Mouse (Mus musculus): ENCODE data around the gene Axin1. TPM values are rescaled to one million over a fixed set of nuclear protein-coding genes. Genes with fewer than 3 reads are reported as not detected.
"Not testable (repeated sequence)": the region's sequence is repeated elsewhere in the genome, so short reads cannot be mapped to it uniquely, and the experiment has no call there.

Axin1 gene
- total RNA-seq (2014; rRNA removed): 36.0 and 51.3 TPM in 2 replicates
- polyA plus RNA-seq (2015; fragmentation: Nextera tagmentation; extraction: Ambion mirVana): 10.0 and 11.2 TPM in 2 replicates

DNA sequence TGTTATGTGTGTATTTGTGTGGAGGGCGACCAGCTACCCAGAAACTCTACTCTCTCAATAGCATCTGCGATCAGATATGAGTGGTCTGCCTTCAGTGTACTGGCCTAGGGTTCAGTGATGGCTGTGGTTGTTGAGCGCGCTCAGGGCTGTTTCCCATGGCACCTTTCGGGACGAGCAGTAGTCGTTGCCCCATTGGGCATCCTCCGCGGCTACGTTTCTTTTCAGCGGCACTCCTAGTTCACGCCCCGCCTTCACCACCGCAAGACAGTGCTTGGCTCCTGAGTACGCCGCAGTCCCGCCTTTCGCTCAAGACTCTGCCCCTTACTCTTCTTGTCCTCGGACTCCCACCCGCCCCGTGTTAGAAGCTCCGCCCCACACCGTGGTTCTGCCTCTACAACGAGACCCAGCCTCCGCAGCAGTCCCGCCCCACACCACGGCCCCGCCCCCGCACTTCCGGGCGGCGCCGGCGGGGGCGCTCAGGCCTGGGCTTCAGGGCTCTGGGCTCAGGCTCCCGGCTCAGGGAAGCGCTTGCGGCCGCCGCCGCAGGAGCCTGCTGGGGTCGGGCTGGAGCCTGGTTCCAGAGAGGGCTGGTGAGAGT, at the start of gene Axin1:
Axin1 (plus strand) TSS at position 450 of the 598 bp plus-strand sequence.
- WGBS: under 1% methylated on average over 40 of the region's 42 CpGs
- Histone ChIP-seq H3K27ac (peak within 1 kb of the TSS; percentile 96), H3K9me3 (ENCODE audit: low read length) (no peaks in the 10 kb centered on the region), H3K4me1 (ENCODE audit: insufficient read depth, low read length) (peaks cover 8% of the 10 kb centered on the region), H3K4me2 (ENCODE audit: low read depth, low read length) (peak within 1 kb of the TSS; percentile 68), H3K9ac (replicated peaks; ENCODE audit: low read length) (peak within 1 kb of the TSS; percentile 96), H3K36me3 (ENCODE audit: insufficient read depth, low read length) (peaks cover 6% of the 10 kb centered on the region), H3K4me3 (ENCODE audit: low read length) (peak within 1 kb of the TSS; percentile 94), H3K27me3 (ENCODE audit: insufficient read depth, low read length) (no peaks in the 10 kb centered on the region)
- DNase-seq (ENCODE audit: low spot score) (peak; percentile 97), ATAC-seq (peak; percentile 98)
- peak; percentile 26 for TF ChIP-seq CTCF (IDR thresholded peaks at IDR 0.05; ENCODE audit: low read depth)

- Histone ChIP-seq H3K4me3 (ENCODE audit: low read length) (peak within 1 kb of the TSS; percentile 50), H3K27ac (peak within 1 kb of the TSS; percentile 64), H3K9ac (replicated peaks; ENCODE audit: low read length) (peak within 1 kb of the TSS; percentile 62), H3K36me3 (ENCODE audit: insufficient read depth, low read length) (no peaks in the 10 kb centered on the region), H3K27me3 (ENCODE audit: insufficient read depth, low read length) (no peaks in the 10 kb centered on the region), H3K9me3 (ENCODE audit: low read length) (no peaks in the 10 kb centered on the region), H3K4me2 (ENCODE audit: low read depth, low read length) (peak within 1 kb of the TSS; percentile 72), H3K4me1 (ENCODE audit: insufficient read depth, low read length) (no peaks in the 10 kb centered on the region)
- peak; percentile 96 for DNase-seq (ENCODE audit: low spot score)
- peak; percentile 92 for ATAC-seq
- WGBS: 2% methylated on average over 32 of the region's 32 CpGs
- TF ChIP-seq CTCF (IDR thresholded peaks at IDR 0.05; ENCODE audit: low read depth): peak; percentile 93
These were observed 48.4 kb upstream of the Axin1 start, which contains the start of gene Decr2 for GRCm38 (mm10) chr17:26089905-26090632. Gene Decr2 (minus strand): TSS chr17:26090337.

GRCm38 (mm10) chr17:26094531-26095110, 43.9 kb upstream of the Axin1 start:
- peak overlapping the region; percentile 77 for H3K4me2 ChIP-seq (ENCODE audit: low read depth, low read length)
- no peaks in the 10 kb centered on the region for H3K27me3 ChIP-seq (ENCODE audit: insufficient read depth, low read length)
- no peak for TF ChIP-seq CTCF (IDR thresholded peaks at IDR 0.05; ENCODE audit: low read depth)
- WGBS: 34% methylated on average over 9 of the region's 9 CpGs
- ATAC-seq (no peak; the same call in 1 of the 2 replicates), DNase-seq (ENCODE audit: low spot score) (no peak)
- no peaks in the 10 kb centered on the region for H3K4me1 ChIP-seq (ENCODE audit: insufficient read depth, low read length)
- H3K9me3 ChIP-seq (ENCODE audit: low read length): no peaks in the 10 kb centered on the region
- peak overlapping the region; percentile 58 for H3K4me3 ChIP-seq (ENCODE audit: low read length)
- H3K36me3 ChIP-seq (ENCODE audit: insufficient read depth, low read length): no peaks in the 10 kb centered on the region
- peak overlapping the region; percentile 61; the same call in 1 of the 2 replicates for H3K9ac ChIP-seq (replicated peaks; ENCODE audit: low read length)
- H3K27ac ChIP-seq: no peak overlapping the region

DNA sequence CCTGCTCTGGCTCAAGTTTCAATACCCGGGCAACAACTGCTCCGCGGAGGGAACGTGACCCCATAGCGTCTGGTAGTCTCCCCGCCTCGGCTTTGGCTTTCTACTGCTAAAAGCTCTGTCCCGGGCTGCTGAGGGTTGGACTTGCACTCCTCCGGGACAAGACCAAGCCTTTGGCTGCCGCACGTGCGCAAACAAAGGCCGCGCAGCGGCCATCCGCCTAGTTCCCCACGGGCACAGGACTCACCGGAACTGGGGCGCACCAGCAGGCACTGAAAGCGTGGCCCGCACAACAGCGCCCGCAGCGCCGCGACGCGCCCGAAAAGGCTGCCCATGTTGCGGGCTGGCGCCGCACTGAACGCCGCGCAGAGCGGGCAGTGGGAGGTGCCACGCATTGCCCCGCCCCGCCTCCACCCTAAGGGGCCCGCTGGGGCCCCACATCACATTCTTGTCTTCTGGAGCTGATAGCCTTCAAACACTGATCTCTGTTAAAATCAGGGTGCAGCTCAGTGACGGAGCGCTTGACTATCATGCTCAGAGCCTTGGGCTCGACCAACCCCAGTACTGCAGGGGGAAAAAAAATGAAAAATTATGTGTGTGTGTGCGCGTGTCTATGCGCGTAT, 43.3 kb upstream of the Axin1 start, which contains the start of gene Nme4:
Nme4 (minus strand) TSS at position 482 of the 620 bp plus-strand sequence.
- DNase-seq (ENCODE audit: low spot score) (peak; percentile 70), ATAC-seq (peak; percentile 64)
- H3K4me2 ChIP-seq (ENCODE audit: low read depth, low read length): peak within 1 kb of the TSS; percentile 77
- peak within 1 kb of the TSS; percentile 61 for H3K9ac ChIP-seq (replicated peaks; ENCODE audit: low read length)
- H3K36me3 ChIP-seq (ENCODE audit: insufficient read depth, low read length): no peaks in the 10 kb centered on the region
- H3K27ac ChIP-seq: 0 out of 2 replicates have a peak within 1 kb of the TSS, but pooled peaks have one; percentile 11
- H3K9me3 ChIP-seq (ENCODE audit: low read length): no peaks in the 10 kb centered on the region
- H3K4me3 ChIP-seq (ENCODE audit: low read length): peak within 1 kb of the TSS; percentile 58
- H3K4me1 ChIP-seq (ENCODE audit: insufficient read depth, low read length): no peaks in the 10 kb centered on the region
- no peaks in the 10 kb centered on the region for H3K27me3 ChIP-seq (ENCODE audit: insufficient read depth, low read length)
- 3% methylated on average over 47 of the region's 47 CpGs for WGBS
- no peak for TF ChIP-seq CTCF (IDR thresholded peaks at IDR 0.05; ENCODE audit: low read depth)

DNA sequence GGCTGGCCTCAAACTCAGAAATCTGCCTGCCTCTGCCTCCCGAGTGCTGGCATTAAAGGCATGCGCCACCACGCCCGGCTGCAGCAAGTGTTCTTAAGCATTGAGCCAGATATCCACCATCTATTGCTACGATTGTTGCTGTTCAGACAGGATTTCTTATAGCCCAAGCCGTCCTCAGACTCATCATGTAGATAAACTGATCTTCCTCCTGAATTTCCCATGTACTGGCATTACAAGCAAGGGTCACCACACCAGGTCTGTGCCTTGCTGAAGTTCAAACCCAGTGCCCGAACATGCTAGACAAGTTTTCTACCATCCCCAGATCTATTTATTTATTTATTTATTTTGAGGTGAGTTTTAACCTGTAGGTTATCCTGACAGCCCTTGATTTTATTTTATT, 40.0 kb upstream of the Axin1 start:
- no peak overlapping the region for H3K9ac ChIP-seq (replicated peaks; ENCODE audit: low read length)
- H3K4me1 ChIP-seq (ENCODE audit: insufficient read depth, low read length): no peaks in the 10 kb centered on the region
- no peak overlapping the region for H3K4me2 ChIP-seq (ENCODE audit: low read depth, low read length)
- no peak for TF ChIP-seq CTCF (IDR thresholded peaks at IDR 0.05; ENCODE audit: low read depth)
- H3K36me3 ChIP-seq (ENCODE audit: insufficient read depth, low read length): no peaks in the 10 kb centered on the region
- no peaks in the 10 kb centered on the region for H3K27me3 ChIP-seq (ENCODE audit: insufficient read depth, low read length)
- no peaks in the 10 kb centered on the region for H3K9me3 ChIP-seq (ENCODE audit: low read length)
- no peak overlapping the region for H3K27ac ChIP-seq
- 94% methylated on average over 7 of the region's 7 CpGs for WGBS
- DNase-seq (ENCODE audit: low spot score) (no peak), ATAC-seq (no peak)
- H3K4me3 ChIP-seq (ENCODE audit: low read length): no peak overlapping the region

DNA sequence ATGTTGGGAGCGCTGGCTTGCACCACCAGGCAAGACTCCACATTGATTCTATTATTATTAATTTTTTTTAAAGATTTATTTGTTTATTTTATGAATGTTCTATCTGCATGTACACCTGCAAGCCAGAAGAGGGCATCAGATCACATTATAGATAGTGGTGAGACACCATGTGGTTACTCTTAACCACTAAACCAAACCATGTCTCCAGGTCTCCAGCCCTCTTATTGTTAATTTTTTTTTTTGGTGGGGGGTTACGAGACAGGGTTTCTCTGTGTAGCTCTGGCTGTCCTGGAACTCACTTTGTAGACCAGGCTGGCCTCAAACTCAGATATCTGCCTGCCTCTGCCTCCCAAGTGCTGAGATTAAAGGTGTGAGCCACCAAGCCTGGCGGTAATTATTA, 39.2 kb upstream of the Axin1 start:
- 61% methylated on average over 3 of the region's 3 CpGs for WGBS
- not testable (repeated sequence) for H3K4me2 ChIP-seq (ENCODE audit: low read depth, low read length); H3K27ac ChIP-seq; H3K9me3 ChIP-seq (ENCODE audit: low read length); H3K4me3 ChIP-seq (ENCODE audit: low read length); ATAC-seq; H3K36me3 ChIP-seq (ENCODE audit: insufficient read depth, low read length); H3K27me3 ChIP-seq (ENCODE audit: insufficient read depth, low read length); H3K4me1 ChIP-seq (ENCODE audit: insufficient read depth, low read length); H3K9ac ChIP-seq (replicated peaks; ENCODE audit: low read length)
- DNase-seq (ENCODE audit: low spot score): peak; percentile 33
- TF ChIP-seq CTCF (IDR thresholded peaks at IDR 0.05; ENCODE audit: low read depth): peak; percentile 49

Data from hindbrain, postnatal 0 days (tissue).